Mouse (Mus musculus): ENCODE measurements around the gene Ttc28. TPM values are rescaled to one million over a fixed set of nuclear protein-coding genes. Genes with fewer than 3 reads are reported as not detected.
"Not testable (repeated sequence)": the region's sequence is repeated elsewhere in the genome, so short reads cannot be mapped to it uniquely, and the experiment has no call there.

The Ttc28 gene
- polyA plus RNA-seq, 1 experiment from 2014 or later: 11.7 TPM

GRCm38 (mm10) chr5:111247571-111248265 lies 368.1 kb downstream of the Ttc28 start:
- H3K4me3 ChIP-seq (ENCODE audit: low read depth, low read length): no peak overlapping the region
- no peaks in the 10 kb centered on the region for H3K27me3 ChIP-seq (ENCODE audit: control insufficient read depth, insufficient read depth, low read length)
- no peaks in the 10 kb centered on the region; the same call in 1 of the 2 replicates for H3K36me3 ChIP-seq (replicated peaks; ENCODE audit: control insufficient read depth, insufficient read depth, low read depth, low read length)
- H3K9me3 ChIP-seq (replicated peaks; ENCODE audit: control insufficient read depth, low read length): no peaks in the 10 kb centered on the region
- no peak overlapping the region for H3K4me2 ChIP-seq (ENCODE audit: low read depth, low read length)
- H3K27ac ChIP-seq (replicated peaks; ENCODE audit: low read depth, low read length): no peak overlapping the region
- ATAC-seq (replicated peaks; ENCODE audit: insufficient number of reproducible peaks, low FRiP score, low TSS enrichment, low read depth) (no peak), DNase-seq (ENCODE audit: low spot score) (no peak)
- H3K4me1 ChIP-seq (ENCODE audit: control insufficient read depth, insufficient read depth, low read length): peaks cover 3% of the 10 kb centered on the region; the same call in 1 of the 2 replicates
- 83% methylated on average over 10 of the region's 10 CpGs for WGBS
- H3K9ac ChIP-seq (replicated peaks; ENCODE audit: low read length): no peak overlapping the region

- no peak overlapping the region for H3K4me3 ChIP-seq (ENCODE audit: low read depth, low read length)
- H3K27ac ChIP-seq (replicated peaks; ENCODE audit: low read depth, low read length): no peak overlapping the region
- no peaks in the 10 kb centered on the region; the same call in 1 of the 2 replicates for H3K36me3 ChIP-seq (replicated peaks; ENCODE audit: control insufficient read depth, insufficient read depth, low read depth, low read length)
- H3K4me1 ChIP-seq (ENCODE audit: control insufficient read depth, insufficient read depth, low read length): peaks cover 10% of the 10 kb centered on the region
- no peaks in the 10 kb centered on the region for H3K9me3 ChIP-seq (replicated peaks; ENCODE audit: control insufficient read depth, low read length)
- no peak for DNase-seq (ENCODE audit: low spot score)
- H3K27me3 ChIP-seq (ENCODE audit: control insufficient read depth, insufficient read depth, low read length): no peaks in the 10 kb centered on the region
- H3K9ac ChIP-seq (replicated peaks; ENCODE audit: low read length): no peak overlapping the region
- 92% methylated on average over 3 of the region's 3 CpGs for WGBS
- H3K4me2 ChIP-seq (ENCODE audit: low read depth, low read length): no peak overlapping the region
- ATAC-seq (replicated peaks; ENCODE audit: insufficient number of reproducible peaks, low FRiP score, low TSS enrichment, low read depth): no peak
Measured at GRCm38 (mm10) chr5:111252147-111252546, 372.5 kb downstream of the Ttc28 start.

- ATAC-seq (replicated peaks; ENCODE audit: insufficient number of reproducible peaks, low FRiP score, low TSS enrichment, low read depth): no peak
- H3K4me1 ChIP-seq (ENCODE audit: control insufficient read depth, insufficient read depth, low read length): peaks cover 10% of the 10 kb centered on the region
Measured at GRCm38 (mm10) chr5:111254362-111254761, 374.8 kb downstream of the Ttc28 start.

GRCm38 (mm10) chr5:111254781-111255180 lies 375.2 kb downstream of the Ttc28 start:
- peak overlapping the region; percentile 35; the same call in 1 of the 2 replicates for H3K27ac ChIP-seq (replicated peaks; ENCODE audit: low read depth, low read length)
- ATAC-seq (replicated peaks; ENCODE audit: insufficient number of reproducible peaks, low FRiP score, low TSS enrichment, low read depth): no peak
- DNase-seq (ENCODE audit: low spot score): no peak
- H3K4me1 ChIP-seq (ENCODE audit: control insufficient read depth, insufficient read depth, low read length): peaks cover 10% of the 10 kb centered on the region
- H3K9ac ChIP-seq (replicated peaks; ENCODE audit: low read length): peak overlapping the region; percentile 13; the same call in 1 of the 2 replicates
- no peak overlapping the region for H3K4me3 ChIP-seq (ENCODE audit: low read depth, low read length)
- H3K27me3 ChIP-seq (ENCODE audit: control insufficient read depth, insufficient read depth, low read length): no peaks in the 10 kb centered on the region
- no peak overlapping the region for H3K4me2 ChIP-seq (ENCODE audit: low read depth, low read length)
- WGBS: 78% methylated on average over 11 of the region's 11 CpGs
- H3K36me3 ChIP-seq (replicated peaks; ENCODE audit: control insufficient read depth, insufficient read depth, low read depth, low read length): no peaks in the 10 kb centered on the region; the same call in 1 of the 2 replicates
- no peaks in the 10 kb centered on the region for H3K9me3 ChIP-seq (replicated peaks; ENCODE audit: control insufficient read depth, low read length)

More at GRCm38 (mm10) chr5:111254362-111254761, 374.8 kb downstream of the Ttc28 start:
- H3K4me2 ChIP-seq (ENCODE audit: low read depth, low read length): no peak overlapping the region
- H3K27ac ChIP-seq (replicated peaks; ENCODE audit: low read depth, low read length): peak overlapping the region; percentile 35; the same call in 1 of the 2 replicates
- WGBS: 86% methylated on average over 9 of the region's 9 CpGs
- H3K9me3 ChIP-seq (replicated peaks; ENCODE audit: control insufficient read depth, low read length): no peaks in the 10 kb centered on the region
- H3K27me3 ChIP-seq (ENCODE audit: control insufficient read depth, insufficient read depth, low read length): no peaks in the 10 kb centered on the region
- no peak overlapping the region for H3K4me3 ChIP-seq (ENCODE audit: low read depth, low read length)
- no peaks in the 10 kb centered on the region; the same call in 1 of the 2 replicates for H3K36me3 ChIP-seq (replicated peaks; ENCODE audit: control insufficient read depth, insufficient read depth, low read depth, low read length)
- DNase-seq (ENCODE audit: low spot score): no peak
- H3K9ac ChIP-seq (replicated peaks; ENCODE audit: low read length): no peak overlapping the region

GRCm38 (mm10) chr5:111256181-111256580 lies 376.6 kb downstream of the Ttc28 start:
- Histone ChIP-seq H3K4me1 (ENCODE audit: control insufficient read depth, insufficient read depth, low read length) (peaks cover 10% of the 10 kb centered on the region), H3K4me3 (ENCODE audit: low read depth, low read length) (no peak overlapping the region), H3K36me3 (replicated peaks; ENCODE audit: control insufficient read depth, insufficient read depth, low read depth, low read length) (no peaks in the 10 kb centered on the region; the same call in 1 of the 2 replicates), H3K27ac (replicated peaks; ENCODE audit: low read depth, low read length) (no peak overlapping the region; the same call in 1 of the 2 replicates), H3K9me3 (replicated peaks; ENCODE audit: control insufficient read depth, low read length) (no peaks in the 10 kb centered on the region), H3K9ac (replicated peaks; ENCODE audit: low read length) (0 out of 2 replicates have a peak overlapping the region, but pooled peaks have one; percentile 5), H3K27me3 (ENCODE audit: control insufficient read depth, insufficient read depth, low read length) (no peaks in the 10 kb centered on the region), H3K4me2 (ENCODE audit: low read depth, low read length) (no peak overlapping the region)
- peak; percentile 66 for DNase-seq (ENCODE audit: low spot score)
- WGBS: 24% methylated on average over 7 of the region's 7 CpGs
- no peak; the same call in 1 of the 2 replicates for ATAC-seq (replicated peaks; ENCODE audit: insufficient number of reproducible peaks, low FRiP score, low TSS enrichment, low read depth)

GRCm38 (mm10) chr5:111257127-111257526 lies 377.5 kb downstream of the Ttc28 start:
- DNase-seq (ENCODE audit: low spot score): peak; percentile 85

GRCm38 (mm10) chr5:111261162-111261561 lies 381.6 kb downstream of the Ttc28 start:
- H3K9ac ChIP-seq (replicated peaks; ENCODE audit: low read length); H3K27me3 ChIP-seq (ENCODE audit: control insufficient read depth, insufficient read depth, low read length); DNase-seq (ENCODE audit: low spot score); H3K9me3 ChIP-seq (replicated peaks; ENCODE audit: control insufficient read depth, low read length); ATAC-seq (replicated peaks; ENCODE audit: insufficient number of reproducible peaks, low FRiP score, low TSS enrichment, low read depth); H3K27ac ChIP-seq (replicated peaks; ENCODE audit: low read depth, low read length); H3K36me3 ChIP-seq (replicated peaks; ENCODE audit: control insufficient read depth, insufficient read depth, low read depth, low read length); H3K4me2 ChIP-seq (ENCODE audit: low read depth, low read length); H3K4me3 ChIP-seq (ENCODE audit: low read depth, low read length): not testable (repeated sequence)
- peaks cover 14% of the 10 kb centered on the region for H3K4me1 ChIP-seq (ENCODE audit: control insufficient read depth, insufficient read depth, low read length)
- 84% methylated on average over 1 of the region's 1 CpGs for WGBS

More at GRCm38 (mm10) chr5:111257127-111257526, 377.5 kb downstream of the Ttc28 start:
- H3K27me3 ChIP-seq (ENCODE audit: control insufficient read depth, insufficient read depth, low read length): no peaks in the 10 kb centered on the region
- H3K4me3 ChIP-seq (ENCODE audit: low read depth, low read length): no peak overlapping the region
- H3K27ac ChIP-seq (replicated peaks; ENCODE audit: low read depth, low read length): no peak overlapping the region
- no peaks in the 10 kb centered on the region for H3K9me3 ChIP-seq (replicated peaks; ENCODE audit: control insufficient read depth, low read length)
- ATAC-seq (replicated peaks; ENCODE audit: insufficient number of reproducible peaks, low FRiP score, low TSS enrichment, low read depth): no peak
- 4% methylated on average over 2 of the region's 2 CpGs for WGBS
- peaks cover 13% of the 10 kb centered on the region for H3K4me1 ChIP-seq (ENCODE audit: control insufficient read depth, insufficient read depth, low read length)
- no peak overlapping the region for H3K9ac ChIP-seq (replicated peaks; ENCODE audit: low read length)
- no peak overlapping the region for H3K4me2 ChIP-seq (ENCODE audit: low read depth, low read length)
- no peaks in the 10 kb centered on the region; the same call in 1 of the 2 replicates for H3K36me3 ChIP-seq (replicated peaks; ENCODE audit: control insufficient read depth, insufficient read depth, low read depth, low read length)

All from embryonic facial prominence, embryonic 11.5 days (tissue).